Mouse (Mus musculus): ENCODE measurements around the gene Fto. TPM values are rescaled to one million over a fixed set of nuclear protein-coding genes. Genes with fewer than 3 reads are reported as not detected.

Gene Fto
- polyA plus RNA-seq, 1 experiment: 112 TPM

DNA sequence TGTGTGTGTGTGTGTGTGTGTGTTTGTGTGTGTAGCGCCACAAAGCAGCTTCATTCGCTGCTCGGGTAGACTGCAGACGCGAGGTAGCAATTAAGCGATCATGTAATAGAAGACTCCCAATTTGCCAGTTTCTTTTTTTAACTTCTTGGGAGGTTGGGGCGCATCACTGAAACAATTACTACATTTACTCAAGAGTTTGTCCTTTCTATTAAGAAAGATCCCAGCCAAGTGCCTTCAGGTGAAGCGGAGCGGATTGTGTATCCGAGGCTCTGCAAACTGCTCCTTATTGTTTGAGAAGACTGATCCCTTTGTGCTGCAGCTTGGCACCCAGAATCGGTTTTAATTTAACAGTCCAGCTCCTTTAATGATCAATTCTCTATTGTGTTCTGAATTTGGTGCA is 70.5 kb downstream of the Fto start:
- DNase-seq (ENCODE audit: extremely low spot score in 1 of 2, low spot score in 1 of 2): peak in 1 of 2 experiments; percentile 25

DNA sequence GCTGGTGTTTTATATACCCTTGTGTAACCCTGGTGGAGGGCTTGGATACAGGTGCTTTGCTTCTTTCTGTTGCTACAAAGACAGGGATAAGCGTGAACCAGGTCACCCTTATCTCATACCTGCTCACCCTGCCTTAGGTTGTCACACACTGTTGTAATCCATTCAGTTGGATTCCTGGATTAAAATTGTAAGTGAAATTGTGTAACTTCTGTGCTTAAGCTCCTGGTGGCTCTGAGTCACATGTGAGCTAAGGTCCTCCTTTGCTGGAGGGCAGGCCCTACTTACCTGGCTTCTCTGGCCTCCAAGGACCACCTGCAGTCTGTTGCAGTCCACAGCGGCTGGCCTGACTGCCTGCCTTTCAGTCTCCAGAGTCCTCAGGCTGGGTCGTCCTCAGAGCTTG is 71.1 kb downstream of the Fto start:
- no peak for DNase-seq (ENCODE audit: extremely low spot score in 1 of 2, low spot score in 1 of 2)

- no peak for DNase-seq (ENCODE audit: extremely low spot score in 1 of 2, low spot score in 1 of 2)
These were observed 72.5 kb downstream of the Fto start for GRCm38 (mm10) chr8:91385808-91386207.

- DNase-seq (ENCODE audit: extremely low spot score in 1 of 2, low spot score in 1 of 2): no peak
These were observed 77.2 kb downstream of the Fto start for GRCm38 (mm10) chr8:91390369-91391020.

DNA sequence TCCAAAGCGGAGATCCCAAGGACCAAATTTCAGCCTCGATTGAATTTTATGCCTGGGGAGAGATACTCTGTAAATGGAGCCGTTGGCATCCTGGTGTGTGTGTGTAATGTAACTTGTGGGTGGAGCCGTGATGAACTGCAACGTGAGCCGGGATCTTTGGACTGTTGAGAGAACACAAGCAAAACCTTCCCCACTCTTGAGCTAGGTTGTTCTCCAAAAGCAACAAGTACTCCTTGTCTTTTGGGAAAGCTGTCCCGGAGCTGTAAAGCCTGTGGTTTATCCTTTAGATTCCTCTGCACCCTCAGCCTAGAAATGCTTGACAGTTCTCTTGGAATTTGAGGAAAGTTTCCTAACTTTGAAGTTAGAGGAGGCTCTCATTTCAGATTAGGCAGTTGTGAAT is 78.9 kb downstream of the Fto start:
- no peak for DNase-seq (ENCODE audit: extremely low spot score in 1 of 2, low spot score in 1 of 2)

DNA sequence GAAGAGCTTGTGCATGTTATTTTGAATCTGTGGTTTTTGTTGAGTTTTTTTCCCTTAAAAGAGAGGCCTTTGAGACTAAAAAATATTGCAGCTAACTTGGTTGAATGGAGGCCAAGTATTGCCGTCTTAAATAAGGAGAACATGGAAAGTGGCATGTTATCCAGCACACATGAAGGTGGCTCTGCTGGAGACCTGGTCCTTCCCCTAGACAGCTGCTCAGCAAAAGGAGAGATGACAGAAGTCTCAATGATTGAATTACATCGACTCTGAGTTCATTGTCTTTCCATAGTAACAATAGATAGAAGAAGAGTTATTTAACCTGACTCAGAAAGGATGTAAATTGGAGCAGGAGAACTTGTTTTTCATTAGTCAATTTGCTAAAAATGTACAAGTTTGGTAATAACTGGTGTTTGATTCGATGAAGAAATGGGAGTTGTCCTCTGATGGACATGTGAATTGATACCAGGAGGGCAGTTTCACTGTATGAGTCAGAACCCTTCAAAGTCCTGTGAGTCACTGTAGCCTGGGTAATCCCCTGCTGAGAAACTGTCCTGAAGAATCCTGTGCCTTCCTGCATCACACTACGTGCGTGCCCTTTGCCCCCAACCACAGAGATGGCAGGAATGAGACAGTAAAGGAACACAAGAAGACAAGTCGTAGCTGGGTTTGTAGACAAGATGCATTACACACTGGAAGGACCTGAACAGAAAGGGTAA is 82.2 kb downstream of the Fto start:
- no peak for DNase-seq (ENCODE audit: extremely low spot score in 1 of 2, low spot score in 1 of 2)

DNA sequence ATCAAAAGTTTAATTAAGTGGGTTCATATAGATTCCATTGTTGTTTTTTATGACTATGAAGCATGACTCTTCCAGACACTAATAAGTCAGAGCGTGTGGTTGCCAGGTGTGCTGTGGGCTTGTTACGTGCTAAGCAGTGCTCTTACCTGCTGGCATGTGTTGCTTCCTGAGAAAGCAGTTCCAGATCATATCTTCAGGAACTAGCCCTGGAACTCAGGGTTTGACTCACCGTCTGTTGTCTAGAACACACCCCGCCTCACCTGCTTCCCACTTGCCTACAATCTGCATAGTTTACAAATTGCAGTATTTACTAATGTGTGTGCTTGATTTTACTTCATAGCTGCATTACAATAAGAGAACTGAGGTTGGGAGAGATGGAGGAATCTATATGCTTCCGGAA is 84.7 kb downstream of the Fto start:
- DNase-seq (ENCODE audit: extremely low spot score in 1 of 2, low spot score in 1 of 2): no peak

- DNase-seq (ENCODE audit: extremely low spot score in 1 of 2, low spot score in 1 of 2): no peak
These were observed 90.0 kb downstream of the Fto start for GRCm38 (mm10) chr8:91402980-91403975.

DNA sequence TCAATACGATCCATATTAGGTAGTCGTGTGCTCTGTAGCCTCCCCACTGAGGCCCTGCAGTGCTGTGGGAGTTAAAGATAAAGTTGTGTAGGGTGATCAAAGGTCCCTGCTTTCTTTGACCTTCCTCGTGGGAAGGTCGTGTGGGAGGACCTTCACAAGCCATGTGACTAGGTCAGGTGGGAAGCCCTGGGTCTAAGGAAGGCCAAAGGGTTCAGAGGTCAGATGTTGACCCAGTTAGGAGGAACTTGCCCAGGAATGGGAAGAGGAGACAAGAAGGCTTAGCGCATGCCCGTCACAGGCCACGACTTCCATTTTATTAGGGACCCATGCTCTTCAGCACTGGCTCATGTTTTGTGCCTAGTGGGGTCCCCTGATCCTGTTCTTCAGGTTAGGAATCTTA is 91.0 kb downstream of the Fto start:
- no peak for DNase-seq (ENCODE audit: extremely low spot score in 1 of 2, low spot score in 1 of 2)

- DNase-seq (ENCODE audit: extremely low spot score in 1 of 2, low spot score in 1 of 2): no peak
These were observed 91.8 kb downstream of the Fto start for GRCm38 (mm10) chr8:91405099-91405498.

DNA sequence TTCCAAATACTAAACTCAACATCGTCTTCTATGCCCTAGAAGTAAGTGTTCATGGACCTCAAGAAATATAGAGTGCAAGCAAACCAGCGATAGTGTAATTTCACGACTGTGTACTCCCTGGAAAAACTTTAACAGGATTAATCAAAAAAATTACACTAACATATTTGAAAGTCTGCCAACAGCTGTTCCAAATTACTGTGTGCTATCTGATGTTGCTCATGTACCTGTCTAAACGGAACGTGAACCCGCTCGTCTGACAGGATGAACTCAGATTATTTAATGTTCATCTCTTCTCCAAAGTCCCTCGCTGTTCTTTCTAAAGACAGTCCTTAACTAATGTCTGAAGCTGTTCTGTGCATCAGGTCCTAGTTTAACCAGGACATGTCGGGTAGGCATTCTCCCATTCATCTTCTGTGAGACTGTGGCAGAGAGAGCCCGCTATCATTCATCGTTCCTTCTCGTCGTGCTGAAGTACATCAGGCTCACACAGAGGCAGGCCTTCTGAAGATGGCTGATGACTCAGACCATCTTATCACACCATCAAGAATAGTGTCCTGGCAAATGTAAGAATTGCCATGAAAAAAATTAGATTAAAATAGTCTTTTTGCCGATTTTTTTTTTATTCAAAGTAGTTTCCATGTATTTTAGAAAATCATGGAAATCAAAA is 93.4 kb downstream of the Fto start:
- DNase-seq (ENCODE audit: extremely low spot score in 1 of 2, low spot score in 1 of 2): peak in 1 of 2 experiments; percentile 34

GRCm38 (mm10) chr8:91407880-91408279 is 94.6 kb downstream of the Fto start:
- no peak for DNase-seq (ENCODE audit: extremely low spot score in 1 of 2, low spot score in 1 of 2)

- DNase-seq (ENCODE audit: extremely low spot score in 1 of 2, low spot score in 1 of 2): no peak
These were observed 96.7 kb downstream of the Fto start for GRCm38 (mm10) chr8:91410007-91410406.

- no peak for DNase-seq (ENCODE audit: extremely low spot score in 1 of 2, low spot score in 1 of 2)
These were observed 111.3 kb downstream of the Fto start for GRCm38 (mm10) chr8:91424491-91425074.

- no peak for DNase-seq (ENCODE audit: extremely low spot score in 1 of 2, low spot score in 1 of 2)
These were observed 112.0 kb downstream of the Fto start for GRCm38 (mm10) chr8:91425251-91425866.

- DNase-seq (ENCODE audit: extremely low spot score in 1 of 2, low spot score in 1 of 2): no peak
These were observed 113.2 kb downstream of the Fto start for GRCm38 (mm10) chr8:91426496-91426895.

DNA sequence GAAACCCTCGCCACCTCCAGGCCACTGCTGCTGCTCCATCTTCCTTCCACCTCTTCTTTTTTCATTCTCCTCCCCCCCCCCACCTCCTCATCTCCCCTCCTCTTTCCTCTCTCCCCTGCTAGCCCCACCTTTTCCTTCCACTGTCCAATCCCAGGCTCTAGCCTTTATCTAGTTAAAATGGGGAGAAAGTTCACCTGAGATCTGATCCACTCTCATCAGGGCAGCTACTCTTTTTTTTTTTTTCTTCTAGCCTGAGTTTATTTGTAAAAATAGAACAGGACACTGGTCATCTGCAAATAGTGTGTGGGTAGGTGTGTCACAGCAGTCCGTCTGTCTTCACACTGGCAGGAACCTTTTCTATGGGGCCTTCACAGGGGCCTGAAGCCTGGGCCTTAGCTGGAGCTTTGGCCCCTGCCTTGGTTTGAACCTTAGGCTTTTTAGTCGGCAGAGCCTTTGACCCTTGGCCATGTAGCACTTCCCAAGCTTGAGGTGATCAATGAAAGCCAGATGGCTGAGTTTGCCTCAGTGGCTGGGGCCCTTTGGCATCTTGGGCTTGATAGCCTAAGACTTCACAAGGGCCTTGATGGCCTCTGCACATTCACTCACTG is 117.1 kb downstream of the Fto start:
- DNase-seq (ENCODE audit: extremely low spot score in 1 of 2, low spot score in 1 of 2): no peak

DNA sequence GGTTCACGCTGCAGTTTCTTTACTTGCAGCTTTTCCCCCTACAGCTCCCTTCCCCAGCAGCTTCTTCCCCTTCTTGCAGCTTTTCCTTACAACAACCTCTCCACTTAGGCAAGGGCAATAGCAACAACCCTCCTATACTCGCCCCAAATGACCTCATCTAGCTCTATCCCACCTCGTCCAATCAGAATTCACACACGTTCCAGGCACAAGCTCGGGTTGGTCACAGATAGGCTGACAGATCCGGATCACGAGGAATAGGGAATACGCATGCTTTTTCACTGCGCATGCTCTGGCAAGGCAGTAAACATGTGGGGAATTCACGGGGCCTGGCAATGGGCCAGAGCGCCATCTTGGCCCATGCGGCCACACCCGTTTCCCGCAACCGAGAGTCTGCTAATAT is 122.7 kb downstream of the Fto start:
- DNase-seq (ENCODE audit: extremely low spot score in 1 of 2, low spot score in 1 of 2): no peak

DNA sequence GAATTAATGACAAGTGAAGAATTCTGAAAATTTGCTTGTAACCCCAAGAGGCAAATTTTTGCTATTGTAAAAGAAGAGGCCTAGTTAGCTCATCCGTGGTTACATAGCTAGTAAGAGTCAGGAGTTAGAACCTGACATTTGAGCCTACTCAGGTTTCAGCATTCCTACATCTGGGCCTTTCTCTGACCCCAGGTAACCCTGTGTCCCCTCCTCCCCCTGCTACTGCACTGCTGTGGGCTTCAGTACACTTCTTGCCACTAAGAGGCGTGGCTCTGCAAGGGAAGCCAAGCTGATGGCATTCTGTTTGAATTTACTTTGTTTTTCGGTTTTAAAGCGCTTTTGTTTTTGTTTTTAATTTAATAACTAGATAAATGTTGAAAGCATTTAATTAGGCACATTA is 130.6 kb downstream of the Fto start:
- DNase-seq (ENCODE audit: extremely low spot score in 1 of 2, low spot score in 1 of 2): no peak
